Mouse (Mus musculus): ENCODE results near the gene Tnc.
A peak's percentile ranks its signal among the peaks of the same experiment; 100 is the strongest.

The Tnc gene

GRCm38 (mm10) chr4:64000293-64000692 lies 46.5 kb downstream of the Tnc start:
- Histone ChIP-seq H3K4me3 (replicated peaks; ENCODE audit: low read length) (no peak overlapping the region), H3K4me1 (replicated peaks; ENCODE audit: low read depth, low read length) (0 out of 2 replicates have a peak, but pooled peaks cover 2% of the 10 kb centered on the region), H3K9me3 (ENCODE audit: low read length) (peaks cover 3% of the 10 kb centered on the region; the same call in 1 of the 2 replicates), H3K36me3 (ENCODE audit: insufficient read depth, low read length) (no peaks in the 10 kb centered on the region), H3K27me3 (ENCODE audit: insufficient read depth, low read length) (no peaks in the 10 kb centered on the region)
- TF ChIP-seq POU5F1 (IDR thresholded peaks at IDR 0.05; ENCODE audit: borderline replicate concordance, low read length) (no peak), NANOG (IDR thresholded peaks at IDR 0.05; ENCODE audit: borderline replicate concordance, low read length) (no peak), CTCF (conservative IDR thresholded peaks at IDR 0.05; ENCODE audit: low read length) (no peak)

- TF ChIP-seq CTCF (conservative IDR thresholded peaks at IDR 0.05; ENCODE audit: low read length) (no peak), NANOG (IDR thresholded peaks at IDR 0.05; ENCODE audit: borderline replicate concordance, low read length) (no peak), POU5F1 (IDR thresholded peaks at IDR 0.05; ENCODE audit: borderline replicate concordance, low read length) (no peak)
- H3K27me3 ChIP-seq (ENCODE audit: insufficient read depth, low read length), result no peaks in the 10 kb centered on the region
- no peaks in the 10 kb centered on the region for H3K9me3 ChIP-seq (ENCODE audit: low read length)
- no peaks in the 10 kb centered on the region for H3K4me1 ChIP-seq (replicated peaks; ENCODE audit: low read depth, low read length)
- no peak overlapping the region for H3K4me3 ChIP-seq (replicated peaks; ENCODE audit: low read length)
- H3K36me3 ChIP-seq (ENCODE audit: insufficient read depth, low read length), result no peaks in the 10 kb centered on the region
Measured at GRCm38 (mm10) chr4:63993462-63994113, 53.2 kb downstream of the Tnc start.

DNA sequence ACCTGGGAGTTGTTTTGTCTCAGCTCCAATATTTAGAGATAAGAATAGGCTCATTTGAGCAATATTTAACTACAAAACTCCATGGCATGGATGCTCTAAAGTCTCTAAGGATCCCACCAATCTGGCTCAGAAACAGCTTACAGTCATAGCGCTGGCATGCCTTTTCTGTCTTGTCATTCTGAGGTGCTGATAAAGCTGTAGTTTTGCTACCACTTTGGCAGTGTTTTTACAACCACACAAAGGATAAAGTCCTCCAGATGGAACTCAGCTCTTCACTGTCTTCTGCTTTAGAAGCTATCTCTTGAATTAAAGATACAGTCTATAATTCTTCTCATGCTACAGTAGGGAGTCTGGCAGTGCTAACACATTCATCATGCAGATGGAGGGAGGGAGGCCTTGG lies 56.6 kb downstream of the Tnc start:
- H3K27me3 ChIP-seq (ENCODE audit: insufficient read depth, low read length), result no peaks in the 10 kb centered on the region
- H3K4me1 ChIP-seq (replicated peaks; ENCODE audit: low read depth, low read length), result no peaks in the 10 kb centered on the region
- H3K4me3 ChIP-seq (replicated peaks; ENCODE audit: low read length), result no peak overlapping the region
- H3K9me3 ChIP-seq (ENCODE audit: low read length), result no peaks in the 10 kb centered on the region
- no peaks in the 10 kb centered on the region for H3K36me3 ChIP-seq (ENCODE audit: insufficient read depth, low read length)
- TF ChIP-seq CTCF (conservative IDR thresholded peaks at IDR 0.05; ENCODE audit: low read length), result no peak
- TF ChIP-seq NANOG (IDR thresholded peaks at IDR 0.05; ENCODE audit: borderline replicate concordance, low read length), result no peak
- no peak for TF ChIP-seq POU5F1 (IDR thresholded peaks at IDR 0.05; ENCODE audit: borderline replicate concordance, low read length)

DNA sequence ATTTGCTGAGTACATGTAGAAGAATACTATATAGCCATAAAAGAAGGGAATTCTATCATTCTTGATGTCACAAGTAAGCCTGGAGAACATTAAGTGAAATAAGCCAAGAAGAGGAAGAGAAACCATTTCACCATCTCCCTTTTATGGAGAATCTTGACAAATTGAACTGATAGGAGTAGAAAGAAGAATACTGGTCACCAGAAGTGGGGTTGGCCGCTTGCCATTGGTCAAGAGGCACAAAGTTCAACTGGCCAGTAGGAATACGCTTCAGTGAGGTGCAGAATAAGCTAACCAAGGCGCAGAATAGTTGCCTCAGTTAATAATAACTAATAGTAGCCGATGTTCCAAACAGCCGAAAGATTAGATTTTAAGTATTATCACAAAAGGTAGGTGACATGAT lies 58.7 kb downstream of the Tnc start:
- Histone ChIP-seq H3K27me3 (ENCODE audit: insufficient read depth, low read length) (no peaks in the 10 kb centered on the region), H3K9me3 (ENCODE audit: low read length) (no peaks in the 10 kb centered on the region), H3K36me3 (ENCODE audit: insufficient read depth, low read length) (no peaks in the 10 kb centered on the region), H3K4me1 (replicated peaks; ENCODE audit: low read depth, low read length) (no peaks in the 10 kb centered on the region), H3K4me3 (replicated peaks; ENCODE audit: low read length) (no peak overlapping the region)
- TF ChIP-seq NANOG (IDR thresholded peaks at IDR 0.05; ENCODE audit: borderline replicate concordance, low read length), result no peak
- TF ChIP-seq CTCF (conservative IDR thresholded peaks at IDR 0.05; ENCODE audit: low read length), result no peak
- TF ChIP-seq POU5F1 (IDR thresholded peaks at IDR 0.05; ENCODE audit: borderline replicate concordance, low read length), result no peak

GRCm38 (mm10) chr4:63986576-63986975 lies 60.2 kb downstream of the Tnc start:
- no peaks in the 10 kb centered on the region for H3K36me3 ChIP-seq (ENCODE audit: insufficient read depth, low read length)
- H3K9me3 ChIP-seq (ENCODE audit: low read length), result no peaks in the 10 kb centered on the region
- no peaks in the 10 kb centered on the region for H3K4me1 ChIP-seq (replicated peaks; ENCODE audit: low read depth, low read length)
- no peaks in the 10 kb centered on the region for H3K27me3 ChIP-seq (ENCODE audit: insufficient read depth, low read length)
- TF ChIP-seq NANOG (IDR thresholded peaks at IDR 0.05; ENCODE audit: borderline replicate concordance, low read length) (no peak), POU5F1 (IDR thresholded peaks at IDR 0.05; ENCODE audit: borderline replicate concordance, low read length) (no peak), CTCF (conservative IDR thresholded peaks at IDR 0.05; ENCODE audit: low read length) (no peak)
- H3K4me3 ChIP-seq (replicated peaks; ENCODE audit: low read length), result no peak overlapping the region

GRCm38 (mm10) chr4:63983098-63983445 lies 63.7 kb downstream of the Tnc start:
- Histone ChIP-seq H3K4me3 (replicated peaks; ENCODE audit: low read length) (no peak overlapping the region), H3K9me3 (ENCODE audit: low read length) (peaks cover 6% of the 10 kb centered on the region), H3K36me3 (ENCODE audit: insufficient read depth, low read length) (no peaks in the 10 kb centered on the region), H3K27me3 (ENCODE audit: insufficient read depth, low read length) (no peaks in the 10 kb centered on the region), H3K4me1 (replicated peaks; ENCODE audit: low read depth, low read length) (no peaks in the 10 kb centered on the region)
- no peak for TF ChIP-seq POU5F1 (IDR thresholded peaks at IDR 0.05; ENCODE audit: borderline replicate concordance, low read length)
- TF ChIP-seq CTCF (conservative IDR thresholded peaks at IDR 0.05; ENCODE audit: low read length), result no peak
- TF ChIP-seq NANOG (IDR thresholded peaks at IDR 0.05; ENCODE audit: borderline replicate concordance, low read length), result no peak

DNA sequence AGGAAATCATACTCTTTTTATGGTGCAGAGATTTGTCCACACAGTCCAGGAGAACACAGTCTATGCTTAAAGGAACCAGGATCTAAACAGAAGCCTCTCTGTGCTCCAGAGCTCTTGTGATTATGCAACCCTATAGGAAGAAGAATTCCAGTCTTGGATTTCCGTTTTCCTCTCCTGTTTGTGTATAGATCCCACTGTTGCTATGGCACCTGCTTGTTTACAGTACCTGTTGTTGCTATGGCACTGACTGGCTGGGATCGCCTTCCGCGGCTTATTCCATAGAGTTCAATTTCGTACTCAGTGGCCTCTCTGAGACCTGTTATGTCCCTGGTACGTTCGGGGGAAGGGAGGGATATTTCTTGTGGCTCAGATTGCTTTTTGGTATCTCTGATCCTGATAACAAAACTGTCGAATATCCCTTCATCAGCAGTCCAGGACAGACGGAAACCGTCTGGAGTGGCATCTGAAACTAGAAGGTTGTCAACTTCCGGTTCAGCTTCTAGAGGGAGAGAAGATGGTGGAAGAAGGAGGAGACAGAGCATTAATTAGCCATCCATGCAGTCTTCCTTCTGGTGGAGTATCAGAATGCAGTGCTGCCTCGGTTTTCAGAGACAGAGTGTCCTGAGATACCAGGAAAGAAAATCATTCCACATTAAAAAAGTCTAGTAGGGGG lies 64.3 kb downstream of the Tnc start:
- Histone ChIP-seq H3K9me3 (ENCODE audit: low read length) (peaks cover 6% of the 10 kb centered on the region), H3K4me1 (replicated peaks; ENCODE audit: low read depth, low read length) (no peaks in the 10 kb centered on the region), H3K36me3 (ENCODE audit: insufficient read depth, low read length) (no peaks in the 10 kb centered on the region), H3K4me3 (replicated peaks; ENCODE audit: low read length) (no peak overlapping the region), H3K27me3 (ENCODE audit: insufficient read depth, low read length) (no peaks in the 10 kb centered on the region)
- TF ChIP-seq POU5F1 (IDR thresholded peaks at IDR 0.05; ENCODE audit: borderline replicate concordance, low read length), result no peak

DNA sequence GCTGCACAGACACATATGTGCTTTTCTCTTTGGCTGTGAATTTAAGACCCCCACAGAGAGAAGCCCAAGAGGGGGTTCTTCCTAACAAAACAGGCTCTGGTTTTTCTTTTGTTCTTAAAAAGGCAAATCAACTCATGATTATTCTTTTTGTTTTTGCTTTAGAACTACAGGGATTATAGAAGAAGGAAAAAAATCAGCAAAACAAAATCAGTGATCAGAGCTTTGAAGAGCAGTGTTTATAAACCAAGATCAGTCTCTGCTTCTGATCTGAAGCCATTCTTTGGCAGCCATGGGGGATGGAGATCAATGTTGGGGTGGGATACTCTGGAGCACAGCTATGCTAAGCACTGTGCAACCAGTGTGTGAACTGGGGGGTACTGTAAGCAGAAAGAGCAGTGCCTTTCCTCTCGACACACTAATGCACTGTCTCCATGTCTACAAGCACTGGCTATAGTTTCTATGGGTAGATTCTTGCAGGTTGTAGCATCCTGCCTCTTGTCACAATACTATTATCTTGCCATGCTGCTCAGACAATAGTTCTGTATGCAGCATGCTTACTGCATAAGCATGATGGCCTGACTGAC lies 66.5 kb downstream of the Tnc start:
- H3K4me3 ChIP-seq (replicated peaks; ENCODE audit: low read length), result no peak overlapping the region
- H3K36me3 ChIP-seq (ENCODE audit: insufficient read depth, low read length), result no peaks in the 10 kb centered on the region
- H3K27me3 ChIP-seq (ENCODE audit: insufficient read depth, low read length), result no peaks in the 10 kb centered on the region
- peaks cover 6% of the 10 kb centered on the region for H3K9me3 ChIP-seq (ENCODE audit: low read length)
- no peaks in the 10 kb centered on the region for H3K4me1 ChIP-seq (replicated peaks; ENCODE audit: low read depth, low read length)
- TF ChIP-seq CTCF (conservative IDR thresholded peaks at IDR 0.05; ENCODE audit: low read length) (no peak), NANOG (IDR thresholded peaks at IDR 0.05; ENCODE audit: borderline replicate concordance, low read length) (peak; percentile 75; the same call in 1 of the 2 replicates), POU5F1 (IDR thresholded peaks at IDR 0.05; ENCODE audit: borderline replicate concordance, low read length) (no peak)

Measured in E14TG2a.4 (cell line).